Comparison of ENCODE assay signal across 8 mouse cellular contexts in the genomic region with DNA sequence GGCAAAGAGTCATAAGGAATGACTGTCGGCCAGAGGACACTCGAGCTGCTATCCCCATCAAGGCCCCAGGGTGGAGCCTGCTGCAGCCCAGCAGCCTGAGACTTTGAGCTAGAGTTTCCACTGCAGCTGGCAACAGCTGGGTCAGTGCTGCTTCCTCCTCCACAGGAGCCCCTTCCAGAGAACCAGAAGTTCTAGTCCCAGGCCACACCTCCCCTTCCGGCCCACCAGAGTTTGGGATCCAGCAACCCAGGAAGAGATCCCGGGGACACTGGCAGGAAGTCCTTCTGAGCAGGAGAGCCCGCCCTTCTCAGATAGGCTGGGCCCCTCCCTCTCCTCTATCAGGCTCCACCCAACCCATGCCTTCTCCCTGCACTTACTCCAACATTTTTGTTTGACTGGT. TPM values are rescaled to one million over a fixed set of nuclear protein-coding genes. Genes with fewer than 3 reads are reported as not detected.
DNase-seq lines count a peak whose midpoint lies in the region; ATAC-seq and TF ChIP-seq lines count a peak whose summit lies in the region.

No protein-coding gene starts in this region.

- DNase-seq in cerebellum, adult 2 months, result no peak
- no peak for DNase-seq in cerebellum, postnatal 14 days
- DNase-seq in heart, adult 18-20 months, result peak; percentile 91 to 98
- peak; percentile 95 for DNase-seq in lung, postnatal 25 days (ENCODE audit: low spot score)
- DNase-seq in spleen, postnatal 10 days (ENCODE audit: low spot score in 2 of 2), result peak; percentile 67 to 72
- DNase-seq in layer of hippocampus, postnatal 14 days (ENCODE audit: low spot score in 2 of 2), result no peak

- no peaks in the 10 kb centered on the region for H3K9me3 ChIP-seq in kidney, embryonic 14.5 days (ENCODE audit: control insufficient read depth, low read length)

- no peaks in the 10 kb centered on the region; the same call in 1 of the 2 replicates for H3K4me1 ChIP-seq in cerebellum, adult 2 months (ENCODE audit: control insufficient read depth, insufficient read depth, low read length)
- peaks cover 6% of the 10 kb centered on the region; the same call in 1 of the 2 replicates for H3K4me1 ChIP-seq in kidney, embryonic 14.5 days (ENCODE audit: control insufficient read depth, insufficient read depth, low read length)

- peak; percentile 99 for ATAC-seq in common myeloid progenitor, adult 5-6 weeks (replicated peaks; ENCODE audit: low read depth, poor library complexity, severe bottlenecking)
- ATAC-seq in kidney, embryonic 14.5 days (ENCODE audit: low FRiP score, low TSS enrichment), result peak; percentile 97

- H3K27me3 ChIP-seq in cerebellum, adult 2 months (ENCODE audit: control insufficient read depth, insufficient read depth, low read length), result no peaks in the 10 kb centered on the region
- H3K27me3 ChIP-seq in kidney, embryonic 14.5 days (ENCODE audit: control insufficient read depth, insufficient read depth, low read length), result no peaks in the 10 kb centered on the region

- TF ChIP-seq POLR2A in cerebellum, adult 2 months (IDR thresholded peaks at IDR 0.05; ENCODE audit: borderline replicate concordance, insufficient read depth, low read length), result no peak

- peak overlapping the region; percentile 13; the same call in 1 of the 2 replicates for H3K4me2 ChIP-seq in kidney, embryonic 14.5 days (replicated peaks; ENCODE audit: low read depth, low read length)

- H3K9ac ChIP-seq in kidney, embryonic 14.5 days (ENCODE audit: low read depth, low read length), result no peak overlapping the region

- no peak overlapping the region for H3K4me3 ChIP-seq in cerebellum, adult 2 months (replicated peaks; ENCODE audit: insufficient read depth, low read depth, low read length)
- no peak overlapping the region for H3K4me3 ChIP-seq in kidney, embryonic 14.5 days (ENCODE audit: low read length)

- 0 out of 2 replicates have a peak, but pooled peaks have one; percentile 2 for TF ChIP-seq CTCF in cerebellum, adult 2 months (IDR thresholded peaks at IDR 0.05; ENCODE audit: borderline replicate concordance, insufficient read depth, low read depth, low read length)

- peaks cover 25% of the 10 kb centered on the region for H3K36me3 ChIP-seq in kidney, embryonic 14.5 days (ENCODE audit: control insufficient read depth, insufficient read depth, low read length)

- H3K27ac ChIP-seq in cerebellum, adult 2 months (ENCODE audit: insufficient read depth, low read length), result no peak overlapping the region
- H3K27ac ChIP-seq in kidney, embryonic 14.5 days (ENCODE audit: low read depth, low read length), result peak overlapping the region; percentile 84; the same call in 1 of the 2 replicates

- 39% methylated on average over 5 of the region's 5 CpGs for WGBS in cerebellum, adult 2 months
- 0% methylated on average over 5 of the region's 5 CpGs for WGBS in kidney, embryonic 14.5 days

RNA-seq across cellular contexts. Expression of gene Rbms2, which starts 30.5 kb away (rescaled TPM):
- polyA plus RNA-seq in cerebellum, adult 2 months (2012; rRNA removed), result 23.5 and 23.7 TPM in 2 replicates
- 4.7 and 8.7 TPM in 2 replicates for total RNA-seq in common myeloid progenitor, adult 5-6 weeks (2017)
- total RNA-seq in heart, adult 18-20 months (2021), result 100 to 1,000 TPM in 1 of 2 experiments, 10 to 100 TPM in 1; 78.1 to 100 TPM
- polyA plus RNA-seq in kidney, embryonic 14.5 days (2014; fragmentation: Nextera tagmentation; extraction: Ambion mirVana), result 35.6 and 36.0 TPM in 2 replicates
- 10 to 100 TPM; 13.4 to 14.6 TPM for total RNA-seq in layer of hippocampus, postnatal 14 days (2021)

RNA-seq across cellular contexts. Expression of gene Gls2, which starts 44.7 kb away (rescaled TPM):
- polyA plus RNA-seq in cerebellum, adult 2 months (2012; rRNA removed), result 68.3 and 77.7 TPM in 2 replicates
- 4.3 and 5.8 TPM in 2 replicates for total RNA-seq in common myeloid progenitor, adult 5-6 weeks (2017)
- total RNA-seq in heart, adult 18-20 months (2021), result 1 to 10 TPM in 1 of 2 experiments, under 1 TPM in 1; 0.25 to 1.4 TPM
- 0.89 and 1.1 TPM in 2 replicates for polyA plus RNA-seq in kidney, embryonic 14.5 days (2014; fragmentation: Nextera tagmentation; extraction: Ambion mirVana)
- total RNA-seq in layer of hippocampus, postnatal 14 days (2021), result 10 to 100 TPM; 14.2 to 18.4 TPM

RNA-seq across cellular contexts. Expression of gene Baz2a, which starts 58.2 kb away (rescaled TPM):
- polyA plus RNA-seq in cerebellum, adult 2 months (2012; rRNA removed), result 42.9 and 45.2 TPM in 2 replicates
- total RNA-seq in common myeloid progenitor, adult 5-6 weeks (2017), result 14.4 and 23.1 TPM in 2 replicates
- total RNA-seq in heart, adult 18-20 months (2021), result 10 to 100 TPM; 19.0 to 20.3 TPM
- polyA plus RNA-seq in kidney, embryonic 14.5 days (2014; fragmentation: Nextera tagmentation; extraction: Ambion mirVana), result 17.6 and 33.7 TPM in 2 replicates
- total RNA-seq in layer of hippocampus, postnatal 14 days (2021), result 10 to 100 TPM; 35.1 to 36.8 TPM

Comparison
In these comparisons a context has a peak if more than half of its experiments do, and no peak if none do; other contexts are left out.
1. DNase-seq: peak in heart, adult 18-20 months (2 of 2), lung, postnatal 25 days (single experiment) and spleen, postnatal 10 days (2 of 2); none in cerebellum, adult 2 months (0 of 2), cerebellum, postnatal 14 days (0 of 2) and layer of hippocampus, postnatal 14 days (0 of 2).